Mouse (Mus musculus): ENCODE measurements around the gene Ybx3.

- TF ChIP-seq CTCF (IDR thresholded peaks at IDR 0.05; ENCODE audit: low read depth, low read length): no peak
- no peak for TF ChIP-seq POLR2A (IDR thresholded peaks at IDR 0.05; ENCODE audit: insufficient read depth, low read length)
- no peak for TF ChIP-seq EP300 (IDR thresholded peaks at IDR 0.05; ENCODE audit: insufficient read depth, low read depth, low read length)
Measured at GRCm38 (mm10) chr6:131436626-131437025, 48.4 kb upstream of the Ybx3 start.

Measured in ES-Bruce4 (cell line).